Mouse (Mus musculus) layer of hippocampus, postnatal 25 days (tissue): ENCODE measurements around the gene Gabrb3. TPM values are rescaled to one million over a fixed set of nuclear protein-coding genes. Genes with fewer than 3 reads are reported as not detected.
"Not testable (repeated sequence)": the region's sequence is repeated elsewhere in the genome, so short reads cannot be mapped to it uniquely, and the experiment has no call there.

ENCODE experiments used
- DNase-seq, 2 experiments: peaks; one replicate each; pipeline ENCODE4 v3.0.0; 2022; ENCODE audit warnings: mixed read lengths in 2 of 2, low spot score in 1 of 2; ENCODE audit errors: extremely low spot score in 1 of 2
- microRNA-seq, 2 experiments: library from miRNA; unstranded; fragments of <30 nt; microRNA quantifications; one replicate each; pipeline ENCODE4 v1.2.0; 2021
- total RNA-seq, 2 experiments: library from RNA; stranded (reverse); gene quantifications; 2 replicates each; pipeline ENCODE4 v1.2.3; 2021

The Gabrb3 gene
- total RNA-seq, 2 experiments from 2014 or later, result 258 to 310 TPM

DNA sequence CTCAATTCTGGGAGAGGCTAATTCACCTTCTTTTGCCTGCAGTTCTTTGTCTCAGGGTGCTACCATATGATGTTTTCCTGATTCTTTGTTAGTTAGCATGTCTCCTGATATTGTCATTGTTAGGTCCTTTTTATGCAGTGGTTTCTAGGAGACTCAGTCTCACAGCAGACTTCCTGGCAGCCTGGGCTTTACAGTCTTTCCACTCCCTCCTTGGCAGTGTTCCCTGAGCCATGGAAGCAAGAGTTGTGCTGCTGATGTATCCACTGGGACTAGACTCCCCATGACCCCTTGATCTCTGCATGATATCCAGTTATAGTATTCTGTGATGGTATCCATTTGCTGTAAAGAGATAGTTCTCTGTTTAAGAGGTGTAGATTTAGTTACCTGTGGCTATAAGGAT is 281.6 kb downstream of the Gabrb3 start:
- no peak for DNase-seq

DNA sequence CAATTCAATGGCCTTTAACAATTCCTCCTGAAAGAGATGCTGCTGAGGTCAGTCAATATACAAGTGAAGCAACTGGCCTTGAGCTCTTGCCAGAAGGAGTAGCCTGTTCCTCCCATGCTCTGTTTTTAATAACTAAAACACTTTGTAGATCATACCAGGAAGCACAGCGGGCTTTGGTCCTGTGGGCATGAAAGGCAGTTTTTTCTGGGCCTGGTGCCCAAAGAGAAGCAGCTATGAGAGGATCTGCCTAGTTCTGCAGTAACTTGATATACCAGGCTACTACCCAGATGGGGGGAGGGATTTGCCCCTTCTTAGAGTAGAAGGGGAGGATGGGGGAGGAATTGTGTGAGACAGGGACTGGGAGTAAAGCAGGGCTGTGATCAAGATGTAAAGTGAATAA is 284.1 kb downstream of the Gabrb3 start:
- no peak for DNase-seq

DNA sequence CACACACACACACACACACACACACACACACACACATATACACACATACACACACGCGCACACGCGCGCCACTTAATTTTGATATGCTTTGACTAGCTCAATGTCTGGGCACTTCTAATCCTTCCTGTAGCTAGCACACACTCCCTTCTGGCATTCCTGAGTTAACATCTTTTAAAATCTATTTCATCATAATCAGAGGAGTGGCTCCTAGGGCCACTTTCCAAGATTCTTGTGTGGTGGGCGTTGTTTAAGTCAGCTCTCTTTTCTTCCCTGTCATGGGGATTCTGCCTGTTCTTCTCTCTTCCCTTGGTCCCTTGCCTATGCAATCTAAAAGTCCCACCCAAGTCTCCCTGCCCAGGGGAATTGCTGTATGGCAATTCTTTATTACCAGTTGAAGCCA is 286.6 kb downstream of the Gabrb3 start:
- DNase-seq, result no peak

DNA sequence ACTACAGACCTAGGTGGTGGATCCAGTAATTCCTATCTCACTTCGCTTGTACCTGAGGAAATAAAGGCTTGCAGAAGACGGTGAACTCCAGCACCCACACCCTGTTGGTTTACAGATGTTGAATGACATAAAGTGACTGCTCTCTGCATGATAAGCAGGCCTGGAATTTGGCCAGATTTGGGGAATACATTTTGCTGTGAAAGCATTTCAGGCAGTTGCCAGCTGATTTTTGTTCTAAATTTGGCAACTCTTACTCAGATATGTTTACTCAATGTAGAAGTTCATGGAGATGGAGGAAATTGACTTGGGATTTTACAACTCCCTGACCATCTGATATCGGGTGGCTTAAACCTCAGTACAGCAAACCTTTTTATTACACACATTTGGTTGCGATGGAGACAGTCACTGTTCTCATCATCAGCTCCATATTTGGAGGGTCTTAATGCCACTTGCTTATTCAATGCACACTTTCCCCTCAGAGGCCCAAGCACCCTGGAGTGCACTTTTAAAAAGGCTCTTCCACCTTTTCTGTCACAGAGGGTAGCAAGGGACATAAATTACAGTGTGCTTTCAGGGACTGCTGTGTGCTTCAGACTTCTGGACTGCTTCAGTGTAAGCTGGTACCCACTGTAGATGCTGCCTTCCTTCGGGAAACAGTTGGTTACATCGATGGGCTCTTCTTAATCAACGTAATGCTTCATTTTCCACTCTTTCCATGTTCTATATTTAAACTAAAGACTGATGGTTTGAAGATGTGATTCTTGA is 287.7 kb downstream of the Gabrb3 start:
- DNase-seq, result no peak

DNA sequence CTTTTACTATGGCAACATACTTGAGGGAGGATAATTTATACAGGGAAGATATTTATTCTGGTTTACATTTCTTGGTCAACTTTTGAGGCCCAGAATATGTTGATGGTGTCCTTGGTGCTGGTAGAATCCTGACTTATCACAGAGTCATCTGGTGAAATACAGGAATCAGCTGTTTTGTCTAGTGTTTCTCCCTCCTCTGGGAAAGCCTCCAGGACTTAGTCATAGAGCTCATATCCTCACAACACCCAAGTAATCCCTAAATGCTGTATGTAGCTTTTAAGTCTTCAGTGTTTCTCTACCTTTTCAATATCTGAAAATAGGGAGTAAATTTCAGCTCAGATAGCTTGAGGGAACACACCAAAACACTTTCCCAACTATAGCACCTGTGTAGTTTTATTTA is 292.2 kb downstream of the Gabrb3 start:
- DNase-seq, result no peak

DNA sequence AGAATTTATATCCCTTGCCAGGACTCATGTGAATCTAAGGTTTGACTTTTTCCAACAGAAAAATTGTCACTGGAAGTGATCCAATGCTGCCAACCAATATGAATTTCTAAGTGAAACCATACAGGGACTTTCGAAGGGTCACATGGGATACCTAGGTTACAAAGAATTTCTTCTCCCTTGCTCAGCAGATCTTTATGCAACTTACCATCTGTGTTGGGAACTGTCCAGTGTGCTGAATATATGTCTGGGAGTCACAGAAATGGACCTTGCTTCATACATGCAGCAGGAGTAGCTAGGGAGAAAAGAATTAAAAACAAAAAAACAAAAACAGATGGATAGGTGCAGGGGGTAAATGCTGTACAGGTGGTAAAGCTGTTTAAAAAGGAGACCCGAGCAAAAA is 327.3 kb downstream of the Gabrb3 start:
- DNase-seq, result no peak

DNA sequence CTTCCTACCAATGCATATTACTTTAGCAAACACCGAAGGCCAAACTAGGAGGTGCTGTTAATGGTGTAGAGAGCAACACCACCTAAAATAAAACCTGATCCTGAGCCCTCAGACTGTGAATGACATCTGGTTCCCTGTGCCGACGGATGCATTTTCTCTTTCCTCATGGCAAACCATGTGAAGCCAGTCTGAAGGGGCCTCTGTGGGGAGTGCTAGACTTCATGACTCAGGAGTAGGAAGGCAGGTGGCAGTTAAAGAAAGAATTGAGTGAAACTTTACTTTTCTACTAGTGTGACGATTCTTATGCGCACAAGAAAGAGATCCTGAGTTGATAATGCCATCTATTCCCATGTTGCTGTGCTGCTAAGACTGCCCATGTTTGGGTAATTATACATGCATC is 341.0 kb downstream of the Gabrb3 start:
- DNase-seq, result no peak

DNA sequence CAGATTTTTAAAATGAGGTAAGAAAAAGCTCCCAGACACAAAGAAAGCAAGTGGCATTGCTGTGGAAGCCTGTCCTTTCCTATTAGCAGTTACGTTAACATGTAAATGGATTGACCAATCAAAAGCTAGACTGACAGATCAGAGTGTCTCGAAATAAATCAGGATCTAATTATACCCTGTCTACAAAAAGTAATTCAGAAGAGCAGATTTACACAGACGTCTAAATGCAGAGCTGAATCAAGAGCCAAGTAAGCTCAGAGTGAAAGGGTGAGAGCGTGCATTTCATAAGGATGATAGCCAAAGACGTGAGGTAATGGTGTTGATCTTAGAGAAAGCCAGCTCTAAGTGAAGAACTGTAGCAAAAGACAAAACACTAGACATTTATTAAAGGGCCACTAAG is 359.3 kb downstream of the Gabrb3 start:
- DNase-seq, result no peak

DNA sequence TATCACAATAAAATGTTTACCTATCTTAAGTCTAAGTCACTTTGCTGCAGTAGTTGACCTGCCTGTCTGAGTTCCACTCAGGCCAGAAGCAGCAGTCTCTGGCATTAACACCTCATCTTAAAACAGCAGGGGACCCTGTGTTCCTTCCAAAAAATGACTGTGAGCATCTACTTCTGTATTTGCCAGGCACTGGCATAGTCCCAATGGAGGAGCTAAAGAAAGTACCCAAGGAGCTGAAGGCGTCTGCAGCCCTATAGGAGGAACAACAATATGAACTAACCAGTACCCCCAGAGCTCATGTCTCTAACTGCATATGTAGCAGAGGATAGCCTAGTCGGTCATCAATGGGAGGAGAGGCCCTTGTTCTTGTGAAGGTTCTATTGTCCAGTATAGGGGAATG is 366.6 kb downstream of the Gabrb3 start:
- not testable (repeated sequence) for DNase-seq

DNA sequence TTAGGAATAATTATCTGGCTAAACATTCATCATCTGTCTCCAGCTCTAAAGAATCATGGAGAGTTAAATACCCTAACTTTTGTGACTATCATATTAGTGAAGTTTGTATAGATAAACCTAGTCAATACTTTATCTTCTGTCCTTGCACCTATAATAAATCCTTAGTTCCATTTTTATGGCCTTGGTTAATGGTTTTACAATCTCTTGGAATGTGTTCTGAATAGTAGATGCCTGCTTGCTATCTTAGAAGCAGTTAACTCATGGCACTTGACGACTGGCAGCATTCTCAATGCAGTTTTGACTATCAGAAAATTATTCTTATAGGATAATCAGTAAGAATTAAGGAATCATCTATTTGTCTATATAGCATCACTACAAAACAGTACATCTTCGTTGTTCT is 368.0 kb downstream of the Gabrb3 start:
- DNase-seq, result no peak

DNA sequence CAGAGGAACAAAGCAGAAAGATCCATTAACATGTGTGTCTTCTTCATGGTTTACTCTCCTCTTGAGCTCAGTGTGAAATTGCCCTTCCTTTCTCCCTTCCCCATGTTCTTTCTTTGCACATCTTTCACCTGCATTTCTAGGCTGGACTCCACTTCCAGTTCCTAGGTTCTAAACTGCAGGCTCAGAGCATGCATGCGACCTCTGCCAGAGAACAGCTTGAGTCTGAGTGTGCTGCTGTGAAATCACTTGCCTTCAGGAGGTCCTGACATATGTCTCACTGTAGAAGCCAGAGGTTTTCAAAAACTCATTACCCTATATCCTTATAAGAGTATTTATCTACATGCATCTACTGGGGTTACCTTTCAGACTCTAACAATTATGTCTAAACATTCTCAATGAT is 383.8 kb downstream of the Gabrb3 start:
- DNase-seq, result no peak

DNA sequence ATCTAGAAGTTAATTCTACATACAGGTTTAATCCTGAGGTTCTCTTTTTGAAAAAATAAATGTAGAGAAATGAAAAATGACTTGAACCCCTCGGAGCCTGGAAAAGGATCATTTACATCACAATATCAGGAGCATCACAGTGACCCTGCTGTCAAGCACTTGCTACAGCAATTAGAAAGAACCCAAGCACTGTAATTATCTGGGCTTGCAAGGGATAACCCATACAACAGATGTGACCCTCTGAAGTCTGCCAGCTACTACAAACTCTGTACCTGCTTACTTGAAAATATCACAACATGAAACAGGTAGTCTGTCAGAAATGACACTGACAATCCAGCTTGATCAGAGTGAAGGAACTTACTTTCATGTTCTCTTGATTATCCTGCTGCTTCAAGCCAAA is 394.2 kb downstream of the Gabrb3 start:
- no peak for DNase-seq

DNA sequence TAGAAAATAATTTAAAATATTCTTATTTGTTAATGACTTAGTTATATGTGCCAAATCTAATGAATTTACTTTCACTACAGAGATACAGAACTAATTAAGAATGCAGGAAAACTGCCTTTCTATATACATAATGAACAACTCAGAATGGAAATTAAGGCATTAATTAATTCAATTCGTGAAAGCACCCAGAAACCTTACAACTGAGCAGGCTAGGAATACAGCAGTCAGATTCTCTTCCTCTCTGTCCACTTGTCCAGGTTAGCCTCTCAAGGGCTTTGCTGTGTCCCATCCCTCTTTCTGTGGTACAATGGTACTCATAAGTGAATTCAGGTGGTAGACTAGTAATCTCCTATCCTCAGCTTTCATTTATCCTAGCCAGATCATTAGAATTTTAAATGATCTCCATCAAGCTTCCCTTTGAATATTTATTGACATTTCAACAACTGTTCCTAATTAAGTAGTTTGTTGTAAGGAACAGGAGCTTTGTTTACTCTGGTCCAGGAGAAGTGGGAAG is 422.9 kb downstream of the Gabrb3 start:
- no peak for DNase-seq

DNA sequence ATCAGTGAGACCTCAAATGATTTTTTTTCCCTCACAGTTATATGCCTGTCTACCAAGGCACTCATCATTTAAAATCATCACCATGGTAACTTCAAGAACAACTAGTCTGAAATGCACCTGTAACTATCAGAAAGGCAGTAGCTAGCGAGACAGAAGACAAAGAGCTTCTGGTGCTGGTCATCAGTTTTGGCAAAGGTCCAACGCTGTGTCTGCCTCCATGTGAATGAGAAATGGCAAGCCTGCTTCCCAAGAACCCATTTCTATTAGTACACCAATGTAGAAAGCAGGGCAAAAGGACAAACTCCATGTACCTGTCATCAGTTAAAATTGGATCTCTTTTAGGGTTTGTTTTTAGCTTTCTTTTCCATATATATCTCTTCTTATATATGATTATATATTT is 448.5 kb downstream of the Gabrb3 start:
- no peak for DNase-seq

Small RNA genes within 50 kb of the gene (microRNA-seq; reads per million reads assigned to microRNA genes)
- gene Mir6389, result 0 reads per million in 2 experiments

Other genes with a start within 250 kb of the Gabrb3 start
- gene Gabrg3, start 32.5 kb upstream of the Gabrb3 start, total RNA-seq, result 10 to 100 TPM; 14.1 to 17.8 TPM
- 100 to 1,000 TPM; 183 to 203 TPM for gene Gabra5, start 90.4 kb downstream of the Gabrb3 start, total RNA-seq